Mouse (Mus musculus): Measurements from ENCODE around the gene Mak. TPM values are rescaled to one million over a fixed set of nuclear protein-coding genes. Genes with fewer than 3 reads are reported as not detected.
"Not testable (repeated sequence)": the region's sequence is repeated elsewhere in the genome, so short reads cannot be mapped to it uniquely, and the experiment has no call there.

Mak gene
- total and polyA plus RNA-seq, 2 experiments from 2014 or later: 1.1 to 2.2 TPM

DNA sequence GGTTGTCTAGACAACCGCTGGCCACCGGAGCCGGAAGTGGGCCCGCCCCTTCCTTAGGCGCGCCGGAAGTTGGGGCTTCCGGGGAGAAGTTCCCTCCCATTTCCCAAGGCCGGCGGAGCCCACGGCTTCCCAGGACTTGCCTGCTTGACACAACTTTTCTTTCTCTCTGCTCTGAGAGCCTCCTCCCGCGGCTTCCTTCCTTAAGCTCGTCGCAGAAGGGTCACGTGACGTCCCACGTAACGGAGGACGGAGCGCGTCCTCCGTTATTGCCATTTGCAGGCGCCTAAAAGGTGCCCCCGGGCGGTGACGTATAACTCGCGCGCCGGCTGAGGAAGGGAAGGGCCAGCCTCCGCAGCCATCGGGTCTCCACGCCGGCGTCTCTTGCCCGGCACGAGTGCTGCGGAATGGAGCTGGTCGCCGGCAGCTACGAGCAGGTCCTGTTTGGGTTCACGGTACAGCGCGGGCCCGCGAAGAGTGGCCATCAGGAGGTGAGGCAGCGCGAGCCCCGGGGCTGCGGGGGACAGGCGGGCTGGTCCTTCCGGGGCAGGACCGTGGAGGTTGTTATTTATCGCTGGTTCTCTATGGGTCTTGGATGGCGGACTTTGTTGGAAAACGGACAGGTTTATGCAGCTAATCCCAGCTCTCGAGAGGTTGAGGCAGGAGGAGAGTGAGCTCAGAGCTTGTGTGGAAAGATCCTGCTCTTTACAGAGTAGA, 78.4 kb downstream of the Mak start, which contains the start of gene Pak1ip1:
Gene Pak1ip1 (plus strand): TSS at position 98 of the 714 bp plus-strand sequence.
- H3K4me1 ChIP-seq (ENCODE audit: insufficient read depth, low read length): peaks cover 9% of the 10 kb centered on the region; the same call in 1 of the 2 replicates
- ATAC-seq (ENCODE audit: low FRiP score): peak; percentile 95
- DNase-seq (ENCODE audit: low spot score): peak; percentile 96
- no peaks in the 10 kb centered on the region for H3K27me3 ChIP-seq (ENCODE audit: insufficient read depth, low read length)
- H3K36me3 ChIP-seq (ENCODE audit: insufficient read depth, low read length): peaks cover 7% of the 10 kb centered on the region; the same call in 1 of the 2 replicates
- H3K4me3 ChIP-seq (ENCODE audit: low read depth, low read length): peak within 1 kb of the TSS; percentile 96
- peak within 1 kb of the TSS; percentile 88 for H3K9ac ChIP-seq (replicated peaks; ENCODE audit: low read length, poor library complexity, severe bottlenecking)
- H3K27ac ChIP-seq (ENCODE audit: low read depth, low read length): peak within 1 kb of the TSS; percentile 96
- H3K4me2 ChIP-seq (ENCODE audit: low read depth, low read length, poor library complexity, severe bottlenecking): peak within 1 kb of the TSS; percentile 88
- no peaks in the 10 kb centered on the region for H3K9me3 ChIP-seq (ENCODE audit: low read length)
- no peak for TF ChIP-seq CTCF (IDR thresholded peaks at IDR 0.05)
- under 1% methylated on average over 58 of the region's 58 CpGs for WGBS

- Histone ChIP-seq H3K4me3 (ENCODE audit: low read depth, low read length) (peak overlapping the region; percentile 96), H3K4me2 (ENCODE audit: low read depth, low read length, poor library complexity, severe bottlenecking) (peak overlapping the region; percentile 88), H3K27me3 (ENCODE audit: insufficient read depth, low read length) (no peaks in the 10 kb centered on the region), H3K27ac (ENCODE audit: low read depth, low read length) (peak overlapping the region; percentile 96), H3K9me3 (ENCODE audit: low read length) (no peaks in the 10 kb centered on the region), H3K36me3 (ENCODE audit: insufficient read depth, low read length) (0 out of 2 replicates have a peak, but pooled peaks cover 4% of the 10 kb centered on the region), H3K4me1 (ENCODE audit: insufficient read depth, low read length) (peaks cover 9% of the 10 kb centered on the region; the same call in 1 of the 2 replicates), H3K9ac (replicated peaks; ENCODE audit: low read length, poor library complexity, severe bottlenecking) (peak overlapping the region; percentile 88)
- peak; percentile 55 for DNase-seq (ENCODE audit: low spot score)
- TF ChIP-seq CTCF (IDR thresholded peaks at IDR 0.05): peak; percentile 77
- under 1% methylated on average over 25 of the region's 25 CpGs for WGBS
- peak; percentile 54 for ATAC-seq (ENCODE audit: low FRiP score)
These were observed 79.2 kb downstream of the Mak start for GRCm38 (mm10) chr13:41000140-41000925.

DNA sequence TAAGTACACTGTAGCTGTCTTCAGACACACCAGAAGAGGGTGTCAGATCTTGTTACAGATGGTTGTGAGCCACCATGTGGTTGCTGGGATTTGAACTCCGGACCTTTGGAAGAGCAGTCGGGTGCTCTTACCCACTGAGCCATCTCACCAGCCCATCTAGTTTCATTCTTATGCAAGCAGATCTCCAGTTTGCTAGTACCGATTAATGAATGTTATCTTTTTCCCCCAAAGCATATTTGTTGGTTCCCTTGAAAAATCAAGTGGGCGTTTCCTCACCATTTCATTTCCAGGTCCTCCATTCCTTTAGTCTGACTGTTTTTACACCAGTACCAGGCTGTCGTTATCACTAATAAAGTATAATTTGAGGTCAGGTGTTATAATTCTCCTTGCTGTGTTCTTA, 81.0 kb downstream of the Mak start:
- H3K9me3 ChIP-seq (ENCODE audit: low read length); H3K27ac ChIP-seq (ENCODE audit: low read depth, low read length); H3K36me3 ChIP-seq (ENCODE audit: insufficient read depth, low read length); H3K9ac ChIP-seq (replicated peaks; ENCODE audit: low read length, poor library complexity, severe bottlenecking); H3K4me1 ChIP-seq (ENCODE audit: insufficient read depth, low read length); H3K4me3 ChIP-seq (ENCODE audit: low read depth, low read length); DNase-seq (ENCODE audit: low spot score); ATAC-seq (ENCODE audit: low FRiP score); H3K27me3 ChIP-seq (ENCODE audit: insufficient read depth, low read length); H3K4me2 ChIP-seq (ENCODE audit: low read depth, low read length, poor library complexity, severe bottlenecking): not testable (repeated sequence)
- WGBS: 95% methylated on average over 5 of the region's 5 CpGs

DNA sequence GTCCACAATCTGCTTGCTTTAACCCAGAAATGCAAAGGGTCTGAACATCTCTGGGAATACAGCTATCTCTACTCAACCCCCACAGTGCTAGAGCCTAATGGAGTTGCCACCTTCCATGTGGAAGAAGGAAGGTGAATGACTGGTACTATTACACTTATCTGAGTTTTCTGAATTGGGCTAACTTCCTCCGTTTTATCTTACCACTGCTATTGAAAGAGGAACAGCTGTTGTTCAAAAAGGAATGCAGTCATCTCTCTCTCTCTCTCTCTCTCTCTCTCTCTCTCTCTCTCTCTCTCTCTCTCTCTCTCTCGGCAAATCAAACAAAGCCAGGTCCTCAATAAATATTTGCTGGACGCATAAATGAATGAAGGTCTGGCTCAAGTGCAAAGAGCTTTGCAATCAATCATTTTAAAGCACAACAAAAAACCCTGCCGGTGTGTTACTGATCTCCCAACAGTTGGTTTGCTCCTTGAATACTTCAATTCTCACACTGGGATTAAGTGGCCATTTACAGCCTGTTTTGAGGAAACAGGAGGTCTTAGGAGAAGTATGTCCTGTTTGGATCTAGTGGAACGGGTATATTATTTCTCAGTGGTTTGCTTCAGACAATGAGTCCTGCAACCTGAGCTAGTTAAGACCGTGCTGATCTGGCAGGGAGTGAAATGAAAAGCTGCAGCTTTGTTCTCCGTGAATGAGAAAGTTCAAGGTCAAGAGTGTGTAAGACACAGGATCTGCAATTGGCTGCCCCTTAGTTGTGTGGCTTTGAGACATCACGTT, 84.8 kb downstream of the Mak start:
- Histone ChIP-seq H3K27me3 (ENCODE audit: insufficient read depth, low read length) (no peaks in the 10 kb centered on the region), H3K9me3 (ENCODE audit: low read length) (no peaks in the 10 kb centered on the region), H3K27ac (ENCODE audit: low read depth, low read length) (no peak overlapping the region), H3K9ac (replicated peaks; ENCODE audit: low read length, poor library complexity, severe bottlenecking) (no peak overlapping the region), H3K4me2 (ENCODE audit: low read depth, low read length, poor library complexity, severe bottlenecking) (no peak overlapping the region), H3K4me3 (ENCODE audit: low read depth, low read length) (no peak overlapping the region), H3K4me1 (ENCODE audit: insufficient read depth, low read length) (no peaks in the 10 kb centered on the region), H3K36me3 (ENCODE audit: insufficient read depth, low read length) (no peaks in the 10 kb centered on the region)
- TF ChIP-seq CTCF (IDR thresholded peaks at IDR 0.05): no peak
- DNase-seq (ENCODE audit: low spot score) (no peak), ATAC-seq (ENCODE audit: low FRiP score) (no peak)
- 17% methylated on average over 8 of the region's 8 CpGs for WGBS

GRCm38 (mm10) chr13:40988418-40988817, 91.1 kb downstream of the Mak start:
- no peak overlapping the region for H3K27ac ChIP-seq (ENCODE audit: low read depth, low read length)
- no peak for TF ChIP-seq CTCF (IDR thresholded peaks at IDR 0.05)
- no peak for ATAC-seq (ENCODE audit: low FRiP score)

GRCm38 (mm10) chr13:40987608-40988303, 91.8 kb downstream of the Mak start:
- not testable (repeated sequence) for H3K27ac ChIP-seq (ENCODE audit: low read depth, low read length); H3K4me1 ChIP-seq (ENCODE audit: insufficient read depth, low read length); H3K4me2 ChIP-seq (ENCODE audit: low read depth, low read length, poor library complexity, severe bottlenecking); H3K9me3 ChIP-seq (ENCODE audit: low read length); H3K4me3 ChIP-seq (ENCODE audit: low read depth, low read length); H3K9ac ChIP-seq (replicated peaks; ENCODE audit: low read length, poor library complexity, severe bottlenecking); H3K36me3 ChIP-seq (ENCODE audit: insufficient read depth, low read length); DNase-seq (ENCODE audit: low spot score); H3K27me3 ChIP-seq (ENCODE audit: insufficient read depth, low read length); ATAC-seq (ENCODE audit: low FRiP score)
- WGBS: 78% methylated on average over 4 of the region's 4 CpGs

More at GRCm38 (mm10) chr13:40988418-40988817, 91.1 kb downstream of the Mak start:
- Histone ChIP-seq H3K9me3 (ENCODE audit: low read length) (no peaks in the 10 kb centered on the region), H3K9ac (replicated peaks; ENCODE audit: low read length, poor library complexity, severe bottlenecking) (no peak overlapping the region), H3K4me1 (ENCODE audit: insufficient read depth, low read length) (no peaks in the 10 kb centered on the region), H3K27me3 (ENCODE audit: insufficient read depth, low read length) (no peaks in the 10 kb centered on the region), H3K4me3 (ENCODE audit: low read depth, low read length) (no peak overlapping the region), H3K4me2 (ENCODE audit: low read depth, low read length, poor library complexity, severe bottlenecking) (no peak overlapping the region), H3K36me3 (ENCODE audit: insufficient read depth, low read length) (no peaks in the 10 kb centered on the region)
- DNase-seq (ENCODE audit: low spot score): no peak
- 70% methylated on average over 2 of the region's 2 CpGs for WGBS

Measured in midbrain, postnatal 0 days (tissue).